Mouse (Mus musculus) embryonic fibroblast, embryonic 13.5 days (primary cell): ENCODE measurements at regions not wholly inside any gene's neighbourhood (a gene's known extent, or its start where the extent isn't known, plus 50 kb on each side); places are given as distances from the start of the nearest gene placed in this dataset.

ENCODE experiments used
- H3K27ac ChIP-seq: 2 replicates; pipeline ENCODE4 v1.5.1; 2012; ENCODE audit warnings: low read length, control low read depth, inconsistent platforms; ENCODE audit not compliant: insufficient read depth
- H3K4me1 ChIP-seq: 2 replicates; pipeline ENCODE4 v1.6.1; 2011; ENCODE audit warnings: low read length; ENCODE audit not compliant: control insufficient read depth, insufficient read depth
- H3K4me3 ChIP-seq: 2 replicates; pipeline ENCODE4 v1.5.1; 2011; ENCODE audit warnings: mild to moderate bottlenecking, control low read depth, low read length; ENCODE audit not compliant: insufficient read depth
- CTCF ChIP-seq: IDR thresholded peaks from 2 replicates; pipeline ENCODE4 v1.5.1; 2011; ENCODE audit warnings: mild to moderate bottlenecking, control low read depth, low read length, moderate library complexity, borderline replicate concordance; ENCODE audit not compliant: insufficient read depth
- POLR2A ChIP-seq: IDR thresholded peaks from 2 replicates; pipeline ENCODE4 v1.6.1; 2011; ENCODE audit warnings: low read depth, mild to moderate bottlenecking, control low read depth, low read length, moderate library complexity

GRCm38 (mm10) chr7:83088125-83088524 lies 221.0 kb downstream of the Mex3b start:
- no peak for TF ChIP-seq CTCF
- TF ChIP-seq POLR2A, result no peak
- H3K27ac ChIP-seq, result no peak overlapping the region

GRCm38 (mm10) chr7:83089330-83089982 lies 222.3 kb downstream of the Mex3b start:
- no peak overlapping the region for H3K4me3 ChIP-seq
- no peak overlapping the region for H3K27ac ChIP-seq
- H3K4me1 ChIP-seq, result no peaks in the 10 kb centered on the region
- TF ChIP-seq POLR2A (no peak), CTCF (no peak)

More at GRCm38 (mm10) chr7:83088125-83088524, 221.0 kb downstream of the Mex3b start:
- Histone ChIP-seq H3K4me3 (no peak overlapping the region), H3K4me1 (no peaks in the 10 kb centered on the region)

GRCm38 (mm10) chr7:83093923-83094355 lies 226.8 kb downstream of the Mex3b start:
- H3K4me1 ChIP-seq, result no peaks in the 10 kb centered on the region
- TF ChIP-seq POLR2A (no peak), CTCF (no peak)
- H3K4me3 ChIP-seq, result no peak overlapping the region
- H3K27ac ChIP-seq, result no peak overlapping the region

GRCm38 (mm10) chr7:83094899-83095298 lies 227.8 kb downstream of the Mex3b start:
- no peak for TF ChIP-seq POLR2A
- TF ChIP-seq CTCF, result no peak
- H3K4me1 ChIP-seq, result no peaks in the 10 kb centered on the region
- H3K4me3 ChIP-seq, result no peak overlapping the region
- no peak overlapping the region for H3K27ac ChIP-seq

GRCm38 (mm10) chr7:83095593-83095992 lies 228.5 kb downstream of the Mex3b start:
- no peaks in the 10 kb centered on the region for H3K4me1 ChIP-seq
- no peak overlapping the region for H3K27ac ChIP-seq
- H3K4me3 ChIP-seq, result no peak overlapping the region
- no peak for TF ChIP-seq POLR2A
- TF ChIP-seq CTCF, result no peak

- Histone ChIP-seq H3K27ac (no peak overlapping the region), H3K4me1 (no peaks in the 10 kb centered on the region), H3K4me3 (no peak overlapping the region)
- no peak for TF ChIP-seq CTCF
- no peak for TF ChIP-seq POLR2A
Observed at GRCm38 (mm10) chr7:83104426-83104825, 237.3 kb downstream of the Mex3b start.

- Histone ChIP-seq H3K27ac (no peak overlapping the region), H3K4me3 (no peak overlapping the region), H3K4me1 (no peaks in the 10 kb centered on the region)
- no peak for TF ChIP-seq POLR2A
- no peak for TF ChIP-seq CTCF
Observed at GRCm38 (mm10) chr7:83105672-83106071, 238.5 kb downstream of the Mex3b start.

GRCm38 (mm10) chr7:83111217-83111823 lies 244.2 kb downstream of the Mex3b start:
- H3K4me3 ChIP-seq, result no peak overlapping the region
- TF ChIP-seq POLR2A (no peak), CTCF (no peak)
- H3K4me1 ChIP-seq, result no peaks in the 10 kb centered on the region
- H3K27ac ChIP-seq, result no peak overlapping the region

- TF ChIP-seq POLR2A (no peak), CTCF (no peak)
- Histone ChIP-seq H3K4me3 (no peak overlapping the region), H3K27ac (no peak overlapping the region), H3K4me1 (no peaks in the 10 kb centered on the region)
Observed at GRCm38 (mm10) chr7:83116487-83116886, 249.4 kb downstream of the Mex3b start.

GRCm38 (mm10) chr7:83117065-83117464 lies 249.9 kb downstream of the Mex3b start:
- TF ChIP-seq POLR2A, result no peak
- TF ChIP-seq CTCF, result no peak
- no peak overlapping the region for H3K4me3 ChIP-seq
- no peaks in the 10 kb centered on the region for H3K4me1 ChIP-seq
- no peak overlapping the region for H3K27ac ChIP-seq

GRCm38 (mm10) chr7:83126196-83126595 lies 259.1 kb downstream of the Mex3b start:
- TF ChIP-seq CTCF (no peak), POLR2A (no peak)
- no peaks in the 10 kb centered on the region for H3K4me1 ChIP-seq
- no peak overlapping the region for H3K27ac ChIP-seq
- no peak overlapping the region for H3K4me3 ChIP-seq
